Mouse (Mus musculus): ENCODE results near the gene Serpina1b. TPM values are rescaled to one million over a fixed set of nuclear protein-coding genes. Genes with fewer than 3 reads are reported as not detected.
"Not testable (repeated sequence)": the region's sequence is repeated elsewhere in the genome, so short reads cannot be mapped to it uniquely, and the experiment has no call there.

Serpina1b gene
- polyA plus RNA-seq (2015; fragmentation: Nextera tagmentation; extraction: Ambion mirVana) = 0.27 TPM in 1 of 2 replicates, not detected in the other

- H3K9ac ChIP-seq; H3K4me3 ChIP-seq; H3K4me2 ChIP-seq; H3K9me3 ChIP-seq; H3K27me3 ChIP-seq; H3K36me3 ChIP-seq; ATAC-seq (ENCODE audit: low read depth); H3K27ac ChIP-seq (replicated peaks); H3K4me1 ChIP-seq (replicated peaks): not testable (repeated sequence)
- 81% methylated on average over 4 of the region's 4 CpGs for WGBS
These were observed at the start of gene Serpina1b for GRCm38 (mm10) chr12:103830273-103830672. Gene Serpina1b (minus strand): TSS chr12:103830373.

DNA sequence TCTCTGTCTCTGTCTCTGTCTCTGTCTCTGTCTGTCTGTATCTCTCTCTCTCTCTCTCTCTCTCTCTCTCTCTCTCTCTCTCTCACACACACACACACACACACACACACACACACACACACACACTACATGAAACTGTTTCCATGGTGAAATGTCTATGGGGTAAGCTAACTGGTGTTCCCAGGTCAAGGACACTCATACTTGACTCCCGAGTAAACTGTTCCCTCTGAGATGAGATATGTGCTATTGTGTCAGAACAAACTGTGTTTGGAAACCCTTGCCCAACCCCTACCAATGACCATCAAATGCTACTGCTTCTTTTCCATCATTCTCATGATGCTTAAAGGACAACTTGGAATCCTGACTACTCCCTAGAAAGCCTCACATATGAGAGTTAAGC lies 36.7 kb upstream of the Serpina1b start:
- not testable (repeated sequence) for H3K9ac ChIP-seq; H3K4me1 ChIP-seq (replicated peaks); H3K27ac ChIP-seq (replicated peaks); H3K27me3 ChIP-seq; ATAC-seq (ENCODE audit: low read depth); H3K36me3 ChIP-seq; H3K4me3 ChIP-seq; H3K9me3 ChIP-seq; H3K4me2 ChIP-seq
- WGBS = 96% methylated on average over 1 of the region's 1 CpGs

DNA sequence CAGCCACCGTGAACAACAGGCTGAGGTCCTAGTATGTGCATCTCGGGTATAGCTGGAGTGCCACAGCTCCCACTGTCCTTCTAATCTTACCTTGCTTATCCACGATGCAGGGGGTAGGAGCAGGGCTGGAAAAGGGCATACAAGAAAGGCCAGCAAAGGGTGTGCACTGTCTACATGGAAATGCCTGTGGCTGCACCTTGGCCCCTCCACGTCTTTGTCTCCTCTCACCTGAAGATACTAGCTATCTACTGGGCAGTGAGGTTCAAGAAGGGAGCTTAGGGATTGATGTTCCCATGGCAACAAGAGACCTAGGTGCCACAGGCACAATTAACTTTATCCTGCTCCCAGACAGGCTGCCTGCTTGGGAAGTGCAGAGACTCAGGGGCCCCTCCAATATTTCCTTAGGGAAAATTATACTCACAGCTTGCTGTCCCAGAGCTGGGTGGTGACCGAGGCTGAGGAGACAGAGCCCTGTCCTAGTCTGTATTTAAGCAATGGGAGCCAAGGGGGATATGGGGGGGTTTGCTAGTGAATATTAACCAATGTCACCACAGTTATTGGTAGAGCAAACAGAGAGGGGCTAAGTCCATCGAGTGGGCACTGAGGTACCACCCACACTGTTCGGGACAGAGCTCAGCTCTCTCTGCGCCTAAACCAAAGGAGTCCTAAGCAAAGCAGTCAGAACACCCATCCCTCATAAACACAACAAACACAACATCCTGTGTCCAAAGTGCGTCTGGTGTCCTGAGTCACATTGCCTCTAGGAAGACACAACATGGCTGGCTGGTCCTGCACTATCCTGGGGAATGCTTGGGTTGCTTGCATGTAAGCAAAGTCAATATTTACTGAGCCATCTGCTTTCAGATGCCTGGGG lies 33.2 kb upstream of the Serpina1b start, which contains the start of gene Serpina1a:
Gene Serpina1a (minus strand): TSS at position 462 of the 874 bp plus-strand sequence.
- not testable (repeated sequence) for H3K4me3 ChIP-seq; H3K9ac ChIP-seq; H3K4me1 ChIP-seq (replicated peaks); H3K36me3 ChIP-seq; ATAC-seq (ENCODE audit: low read depth); H3K27ac ChIP-seq (replicated peaks); H3K4me2 ChIP-seq; H3K27me3 ChIP-seq; H3K9me3 ChIP-seq
- WGBS = 90% methylated on average over 9 of the region's 9 CpGs

- Histone ChIP-seq H3K9me3 (0 out of 2 replicates have a peak, but pooled peaks cover 3% of the 10 kb centered on the region), H3K36me3 (no peaks in the 10 kb centered on the region), H3K4me3 (no peak overlapping the region), H3K27me3 (no peaks in the 10 kb centered on the region), H3K27ac (replicated peaks) (no peak overlapping the region), H3K4me2 (no peak overlapping the region), H3K4me1 (replicated peaks) (no peaks in the 10 kb centered on the region), H3K9ac (no peak overlapping the region)
- WGBS = 88% methylated on average over 3 of the region's 3 CpGs
- ATAC-seq (ENCODE audit: low read depth) = no peak
These were observed 30.8 kb upstream of the Serpina1b start for GRCm38 (mm10) chr12:103860976-103861375.

GRCm38 (mm10) chr12:103860571-103860970 lies 30.4 kb upstream of the Serpina1b start:
- WGBS = 84% methylated on average over 3 of the region's 4 CpGs
- H3K4me2 ChIP-seq; ATAC-seq (ENCODE audit: low read depth); H3K27me3 ChIP-seq; H3K27ac ChIP-seq (replicated peaks); H3K9ac ChIP-seq; H3K4me1 ChIP-seq (replicated peaks); H3K36me3 ChIP-seq; H3K9me3 ChIP-seq; H3K4me3 ChIP-seq: not testable (repeated sequence)

GRCm38 (mm10) chr12:103859584-103859983 lies 29.4 kb upstream of the Serpina1b start:
- ATAC-seq (ENCODE audit: low read depth); H3K4me1 ChIP-seq (replicated peaks); H3K27ac ChIP-seq (replicated peaks); H3K4me3 ChIP-seq; H3K9me3 ChIP-seq; H3K36me3 ChIP-seq; H3K27me3 ChIP-seq; H3K9ac ChIP-seq; H3K4me2 ChIP-seq: not testable (repeated sequence)
- 82% methylated on average over 3 of the region's 3 CpGs for WGBS

DNA sequence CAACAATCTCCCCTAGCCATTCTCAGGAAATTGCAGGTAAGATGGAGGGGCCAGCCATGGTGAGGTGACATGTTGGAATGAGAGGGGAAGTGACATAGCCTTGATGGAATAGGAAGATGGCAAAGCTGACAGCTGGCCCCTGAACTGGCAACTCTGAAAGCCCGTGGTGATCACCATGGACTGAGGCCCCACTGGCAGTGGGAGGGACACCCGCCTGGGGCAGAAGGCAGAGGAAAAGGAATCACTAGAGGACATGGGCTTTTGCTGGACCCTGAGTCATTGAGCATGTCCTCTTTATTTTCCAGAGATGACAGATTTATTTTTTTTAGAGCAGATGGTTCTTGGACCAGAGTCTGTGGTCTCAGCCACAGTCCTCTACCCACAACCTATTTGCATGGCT lies 22.9 kb upstream of the Serpina1b start:
- not testable (repeated sequence) for H3K27me3 ChIP-seq; ATAC-seq (ENCODE audit: low read depth); H3K9ac ChIP-seq; H3K4me2 ChIP-seq; H3K27ac ChIP-seq (replicated peaks); H3K36me3 ChIP-seq; H3K9me3 ChIP-seq; H3K4me3 ChIP-seq; H3K4me1 ChIP-seq (replicated peaks)
- WGBS = 77% methylated on average over 2 of the region's 2 CpGs

GRCm38 (mm10) chr12:103827661-103828372 lies 2.4 kb downstream of the Serpina1b start:
- H3K27me3 ChIP-seq; H3K36me3 ChIP-seq; H3K4me2 ChIP-seq; H3K4me3 ChIP-seq; H3K27ac ChIP-seq (replicated peaks); H3K4me1 ChIP-seq (replicated peaks); H3K9ac ChIP-seq; ATAC-seq (ENCODE audit: low read depth); H3K9me3 ChIP-seq: not testable (repeated sequence)
- 87% methylated on average over 6 of the region's 6 CpGs for WGBS

GRCm38 (mm10) chr12:103823826-103824225 lies 6.3 kb downstream of the Serpina1b start:
- H3K9me3 ChIP-seq; H3K27ac ChIP-seq (replicated peaks); H3K9ac ChIP-seq; H3K36me3 ChIP-seq; H3K4me2 ChIP-seq; H3K4me3 ChIP-seq; H3K4me1 ChIP-seq (replicated peaks); ATAC-seq (ENCODE audit: low read depth); H3K27me3 ChIP-seq: not testable (repeated sequence)
- WGBS = 78% methylated on average over 5 of the region's 5 CpGs

DNA sequence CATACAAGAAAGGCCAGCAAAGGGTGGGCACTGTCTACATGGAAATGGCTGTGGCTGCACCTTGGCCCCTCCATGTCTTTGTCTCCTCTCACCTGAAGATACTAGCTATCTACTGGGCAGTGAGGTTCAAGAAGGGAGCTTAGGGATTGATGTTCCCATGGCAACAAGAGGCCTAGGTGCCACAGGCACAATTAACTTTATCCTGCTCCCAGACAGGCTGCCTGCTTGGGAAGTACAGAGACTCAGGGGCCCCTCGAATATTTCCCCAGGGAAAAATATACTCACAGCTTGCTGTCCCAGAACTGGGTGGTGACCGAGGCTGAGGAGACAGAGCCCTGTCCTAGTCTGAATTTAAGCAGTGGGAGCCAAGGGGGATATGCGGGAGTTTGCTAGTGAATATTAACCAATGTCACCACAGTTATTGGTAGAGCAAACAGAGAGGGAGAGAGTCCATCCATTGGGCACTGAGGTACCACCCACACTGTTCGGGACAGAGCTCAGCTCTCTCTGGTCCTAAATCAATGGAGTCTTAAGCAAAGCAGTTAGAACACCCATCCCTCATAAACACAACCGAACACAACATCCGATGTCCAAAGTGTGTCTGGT lies 56.8 kb downstream of the Serpina1b start, which contains the start of gene Serpina1d:
Gene Serpina1d (minus strand): TSS at position 347 of the 606 bp plus-strand sequence.
- ATAC-seq (ENCODE audit: low read depth); H3K4me2 ChIP-seq; H3K27ac ChIP-seq (replicated peaks); H3K9ac ChIP-seq; H3K36me3 ChIP-seq; H3K27me3 ChIP-seq; H3K9me3 ChIP-seq; H3K4me1 ChIP-seq (replicated peaks); H3K4me3 ChIP-seq: not testable (repeated sequence)
- 85% methylated on average over 6 of the region's 6 CpGs for WGBS

DNA sequence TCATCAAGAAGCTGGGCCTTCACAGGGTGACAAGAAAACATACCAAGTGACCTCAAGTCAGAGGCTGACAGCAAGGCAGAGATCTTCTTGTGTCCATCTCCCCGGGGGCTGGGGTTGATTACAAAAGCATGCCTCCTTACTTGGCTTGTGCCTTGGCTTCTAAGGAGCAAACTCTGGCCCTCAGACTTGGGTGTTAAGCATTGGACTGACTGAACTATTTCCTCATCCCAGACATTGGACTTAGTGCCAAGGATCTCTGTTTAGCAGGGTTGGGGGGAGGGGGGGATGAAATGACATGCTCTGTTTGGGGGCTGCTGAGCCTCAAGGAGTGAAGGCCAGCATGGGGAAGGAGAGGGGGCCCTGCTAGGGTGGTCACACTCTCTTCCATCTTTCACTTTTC lies 59.6 kb downstream of the Serpina1b start:
- not testable (repeated sequence) for H3K27ac ChIP-seq (replicated peaks); H3K9me3 ChIP-seq; H3K27me3 ChIP-seq; H3K9ac ChIP-seq; H3K4me1 ChIP-seq (replicated peaks); H3K4me2 ChIP-seq; ATAC-seq (ENCODE audit: low read depth); H3K4me3 ChIP-seq; H3K36me3 ChIP-seq
- 81% methylated on average over 1 of the region's 1 CpGs for WGBS

- H3K4me2 ChIP-seq; H3K9me3 ChIP-seq; H3K4me1 ChIP-seq (replicated peaks); H3K9ac ChIP-seq; H3K4me3 ChIP-seq; H3K27me3 ChIP-seq; H3K36me3 ChIP-seq; H3K27ac ChIP-seq (replicated peaks); ATAC-seq (ENCODE audit: low read depth): not testable (repeated sequence)
- WGBS = 79% methylated on average over 3 of the region's 3 CpGs
These were observed 67.1 kb downstream of the Serpina1b start for GRCm38 (mm10) chr12:103763083-103763482.

Measured in neural tube, embryonic 13.5 days (tissue).